Mouse (Mus musculus) MEL (cell line): ENCODE results near the gene Arhgap42.

Experiments
- CTCF ChIP-seq, 3 experiments: IDR thresholded peaks in 2 of 3; conservative IDR thresholded peaks in 1 of 3; 2 replicates each; pipeline ENCODE4 v1.5.1; 2011 to 2012; ENCODE audit warnings: low read length in 3 of 3, low read depth in 2 of 3, mild to moderate bottlenecking in 2 of 3, improper control_type of control experiment in 1 of 3, inconsistent platforms in 1 of 3, mixed read lengths in 1 of 3, moderate library complexity in 1 of 3; ENCODE audit not compliant: control insufficient read depth in 1 of 3, insufficient read depth in 1 of 3, poor library complexity in 1 of 3, severe bottlenecking in 1 of 3
- GATA1 ChIP-seq: IDR thresholded peaks from 2 replicates; pipeline ENCODE4 v1.6.1; 2011; ENCODE audit warnings: low read depth, low read length, improper control_type of control experiment
- HCFC1 ChIP-seq: IDR thresholded peaks from 2 replicates; pipeline ENCODE4 v1.6.1; 2012; ENCODE audit warnings: low read depth, mild to moderate bottlenecking, inconsistent platforms, low read length, improper control_type of control experiment, moderate library complexity
- NRF1 ChIP-seq: IDR thresholded peaks from 2 replicates; pipeline ENCODE4 v1.6.1; 2014; ENCODE audit warnings: low read depth, mild to moderate bottlenecking, inconsistent platforms, low read length, improper control_type of control experiment, moderate library complexity; ENCODE audit not compliant: poor library complexity, insufficient read depth, severe bottlenecking
- POLR2A ChIP-seq, 2 experiments: IDR thresholded peaks; 2 replicates each; pipeline ENCODE4 v1.6.1; 2011 to 2012; ENCODE audit warnings: low read length in 2 of 2, mild to moderate bottlenecking in 2 of 2, control low read depth in 1 of 2, improper control_type of control experiment in 1 of 2, low read depth in 1 of 2, moderate library complexity in 1 of 2; ENCODE audit not compliant: control insufficient read depth in 1 of 2, insufficient read depth in 1 of 2, poor library complexity in 1 of 2
- RCOR1 ChIP-seq: IDR thresholded peaks from 2 replicates; pipeline ENCODE4 v1.6.1; 2012; ENCODE audit warnings: low read depth, mild to moderate bottlenecking, inconsistent platforms, low read length, improper control_type of control experiment
- SMC3 ChIP-seq: IDR thresholded peaks from 2 replicates; pipeline ENCODE4 v1.6.1; 2011; ENCODE audit warnings: low read depth, low read length, improper control_type of control experiment
- ZC3H11A ChIP-seq: IDR thresholded peaks from 2 replicates; pipeline ENCODE4 v1.6.1; 2012; ENCODE audit warnings: low read depth, mild to moderate bottlenecking, inconsistent platforms, low read length, improper control_type of control experiment

- TF ChIP-seq ZC3H11A (no peak), CTCF (IDR thresholded peaks at IDR 0.05 in 2 of 3, conservative IDR thresholded peaks at IDR 0.05 in 1 of 3; ENCODE audit: control insufficient read depth in 1 of 3, insufficient read depth in 1 of 3, low read depth in 2 of 3, low read length in 3 of 3, poor library complexity in 1 of 3, severe bottlenecking in 1 of 3) (no peak), NRF1 (no peak), GATA1 (no peak), HCFC1 (no peak), POLR2A (IDR thresholded peaks at IDR 0.05; ENCODE audit: control insufficient read depth in 1 of 2, insufficient read depth in 1 of 2, low read depth in 1 of 2, low read length in 2 of 2, poor library complexity in 1 of 2) (no peak), SMC3 (no peak), RCOR1 (no peak)
These were observed 81.5 kb downstream of the Arhgap42 start for GRCm38 (mm10) chr9:9157425-9157824.
